Mouse (Mus musculus): ENCODE measurements at regions not wholly inside any gene's neighbourhood (a gene's known extent, or its start where the extent isn't known, plus 50 kb on each side); places are given as distances from the start of the nearest gene placed in this dataset.

GRCm38 (mm10) chr3:133877310-133877709 is 332.4 kb upstream of the Tet2 start:
- peak; percentile 5 for DNase-seq

GRCm38 (mm10) chr3:133880626-133881025 is 335.7 kb upstream of the Tet2 start:
- no peak for DNase-seq

GRCm38 (mm10) chr3:133901931-133902330 is 334.4 kb upstream of the Cxxc4 start:
- no peak for DNase-seq

GRCm38 (mm10) chr3:133922200-133922599 is 314.1 kb upstream of the Cxxc4 start:
- DNase-seq = no peak

- no peak for DNase-seq
Measured at GRCm38 (mm10) chr3:133965322-133965721, 271.0 kb upstream of the Cxxc4 start.

GRCm38 (mm10) chr3:133968176-133968575 is 268.1 kb upstream of the Cxxc4 start:
- no peak for DNase-seq

GRCm38 (mm10) chr3:133972774-133973173 is 263.5 kb upstream of the Cxxc4 start:
- no peak for DNase-seq

- no peak for DNase-seq
Measured at GRCm38 (mm10) chr3:133987681-133988080, 248.6 kb upstream of the Cxxc4 start.

GRCm38 (mm10) chr3:133993971-133994370 is 242.3 kb upstream of the Cxxc4 start:
- no peak for DNase-seq

- no peak for DNase-seq
Measured at GRCm38 (mm10) chr3:133999965-134000364, 236.3 kb upstream of the Cxxc4 start.

GRCm38 (mm10) chr3:134000595-134000994 is 235.7 kb upstream of the Cxxc4 start:
- DNase-seq = no peak

- DNase-seq = no peak
Measured at GRCm38 (mm10) chr3:134014805-134015204, 221.5 kb upstream of the Cxxc4 start.

- no peak for DNase-seq
Measured at GRCm38 (mm10) chr3:134015412-134015811, 220.9 kb upstream of the Cxxc4 start.

- DNase-seq = no peak
Measured at GRCm38 (mm10) chr3:134033862-134034261, 202.4 kb upstream of the Cxxc4 start.

- no peak for DNase-seq
Measured at GRCm38 (mm10) chr3:134036310-134036934, 199.9 kb upstream of the Cxxc4 start.

GRCm38 (mm10) chr3:134050649-134051048 is 185.6 kb upstream of the Cxxc4 start:
- no peak for DNase-seq

GRCm38 (mm10) chr3:134082461-134082860 is 153.8 kb upstream of the Cxxc4 start:
- DNase-seq = no peak

- peak; percentile 43 for DNase-seq
Measured at GRCm38 (mm10) chr3:134099471-134100125, 136.7 kb upstream of the Cxxc4 start.

GRCm38 (mm10) chr3:134102151-134102738 is 134.0 kb upstream of the Cxxc4 start:
- DNase-seq = no peak

- DNase-seq = no peak
Measured at GRCm38 (mm10) chr3:134104625-134105024, 131.7 kb upstream of the Cxxc4 start.

- no peak for DNase-seq
Measured at GRCm38 (mm10) chr3:134105112-134105511, 131.2 kb upstream of the Cxxc4 start.

- DNase-seq = no peak
Measured at GRCm38 (mm10) chr3:134105567-134105966, 130.7 kb upstream of the Cxxc4 start.

- DNase-seq = no peak
Measured at GRCm38 (mm10) chr3:134114501-134114900, 121.8 kb upstream of the Cxxc4 start.

GRCm38 (mm10) chr3:134115007-134115406 is 121.3 kb upstream of the Cxxc4 start:
- no peak for DNase-seq

All from kidney, postnatal 14 days (tissue).